Mouse (Mus musculus) cortical plate, adult 2 months (tissue): ENCODE results near the gene Mtcl1. TPM values are rescaled to one million over a fixed set of nuclear protein-coding genes. Genes with fewer than 3 reads are reported as not detected.

Source experiments
- H3K27ac ChIP-seq: fragments of 200-500 bp; 2 replicates; pipeline ENCODE4 v1.5.1; 2012; ENCODE audit warnings: low read length, control low read depth, inconsistent platforms; ENCODE audit not compliant: insufficient read depth
- H3K4me1 ChIP-seq: fragments of 200-500 bp; 2 replicates; pipeline ENCODE4 v1.6.1; 2011; ENCODE audit warnings: low read length; ENCODE audit not compliant: control insufficient read depth, insufficient read depth
- H3K4me3 ChIP-seq: fragments of 200-500 bp; 2 replicates; pipeline ENCODE4 v1.5.1; 2011; ENCODE audit warnings: mild to moderate bottlenecking, low read length, control low read depth; ENCODE audit not compliant: insufficient read depth
- CTCF ChIP-seq: fragments of 200-500 bp; IDR thresholded peaks from 2 replicates; pipeline ENCODE4 v1.5.1; 2011; ENCODE audit warnings: mild to moderate bottlenecking, control low read depth, low read length; ENCODE audit not compliant: insufficient read depth; ENCODE audit errors: extremely low read depth
- POLR2A ChIP-seq: fragments of 200-500 bp; IDR thresholded peaks from 2 replicates; pipeline ENCODE4 v1.6.1; 2011; ENCODE audit warnings: mild to moderate bottlenecking, low read length, control low read depth; ENCODE audit not compliant: insufficient read depth; ENCODE audit errors: extremely low read depth
- polyA plus RNA-seq: library from polyadenylated mRNA; depleted of rRNA; stranded (reverse); fragments of >200 nt; gene quantifications from 2 replicates; pipeline ENCODE4 v1.2.3, GENCODE M21; 2012

Mtcl1 gene
- polyA plus RNA-seq, 1 experiment, result 47.8 TPM

DNA sequence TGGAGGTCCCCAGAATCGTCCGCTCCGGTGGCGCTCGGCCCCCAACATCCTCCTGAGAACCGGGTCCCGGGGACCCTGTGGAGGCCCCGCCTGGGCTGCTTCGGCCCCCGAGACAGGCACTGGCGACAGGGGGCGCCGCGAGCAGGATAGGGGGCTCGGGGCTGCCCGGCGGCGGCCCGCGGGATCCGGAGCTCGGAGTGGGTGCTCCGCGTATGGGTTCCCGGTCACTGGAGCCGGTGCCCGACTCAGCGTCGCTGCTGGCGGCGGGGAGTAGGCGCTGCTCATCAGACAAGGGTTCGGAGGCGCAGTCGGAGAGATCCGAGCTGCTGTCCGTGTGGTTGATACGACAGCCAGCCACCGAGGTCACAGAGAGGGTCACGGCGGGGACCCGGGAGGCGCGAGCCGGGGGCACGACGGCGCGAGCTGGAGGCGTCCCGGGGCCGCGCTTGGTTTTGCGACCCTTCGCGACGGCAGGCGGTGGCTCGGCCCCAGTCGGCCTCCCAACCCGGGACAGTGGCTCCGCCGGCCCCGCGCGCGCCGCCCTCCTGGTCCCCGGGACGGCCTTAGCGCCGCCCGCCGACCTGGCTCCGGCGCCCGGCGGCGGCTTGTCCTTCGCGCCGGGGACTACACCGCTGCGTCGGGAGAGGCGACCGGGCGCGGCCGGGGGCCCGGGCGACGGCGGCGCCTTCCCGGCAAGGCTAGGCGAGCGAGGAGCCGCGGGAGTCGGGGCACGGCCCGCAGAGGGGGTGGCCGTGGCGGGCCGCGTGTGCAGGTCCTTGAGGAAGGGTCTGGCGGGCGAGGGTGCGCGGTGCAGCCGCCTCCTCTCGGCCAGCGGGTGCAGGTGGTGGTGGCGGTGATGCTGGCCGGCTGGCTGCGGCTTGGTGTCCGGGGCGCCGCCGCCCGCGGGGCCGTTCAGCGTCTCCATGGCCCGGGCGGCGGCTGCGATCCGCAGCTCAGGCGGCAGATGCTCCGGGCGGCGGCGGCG is 837 bp downstream of the Mtcl1 start:
- Histone ChIP-seq H3K27ac (peak overlapping the region; percentile 96), H3K4me3 (peak overlapping the region; percentile 48), H3K4me1 (no peaks in the 10 kb centered on the region; the same call in 1 of the 2 replicates)
- no peak for TF ChIP-seq POLR2A
- TF ChIP-seq CTCF, result no peak

DNA sequence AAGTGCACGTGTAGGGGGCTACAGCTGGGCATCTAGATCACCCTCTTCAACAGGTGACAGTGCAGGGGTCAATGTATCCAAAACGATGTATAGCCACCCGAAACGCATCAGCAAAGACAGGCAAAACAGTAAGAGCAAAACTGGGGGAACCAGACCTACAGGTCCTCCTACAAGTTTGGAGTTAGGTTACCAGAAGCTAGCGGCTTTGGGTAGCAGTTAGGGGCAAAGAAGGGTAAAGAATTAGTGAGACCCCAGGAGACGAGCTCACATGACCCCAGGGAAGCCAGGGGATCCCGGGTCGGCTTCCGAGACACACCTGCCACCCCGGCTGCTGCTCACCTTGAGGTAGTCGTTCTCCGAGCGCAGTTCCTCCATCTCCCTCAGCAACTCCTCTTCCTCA is 1.6 kb downstream of the Mtcl1 start:
- H3K27ac ChIP-seq, result peak overlapping the region; percentile 96
- H3K4me3 ChIP-seq, result peak overlapping the region; percentile 48
- TF ChIP-seq POLR2A, result no peak
- no peak for TF ChIP-seq CTCF
- no peaks in the 10 kb centered on the region; the same call in 1 of the 2 replicates for H3K4me1 ChIP-seq

- H3K4me1 ChIP-seq, result no peaks in the 10 kb centered on the region; the same call in 1 of the 2 replicates
- peak overlapping the region; percentile 58; the same call in 1 of the 2 replicates for H3K27ac ChIP-seq
- peak overlapping the region; percentile 48 for H3K4me3 ChIP-seq
- TF ChIP-seq CTCF (no peak), POLR2A (0 out of 2 replicates have a peak, but pooled peaks have one; percentile 9)
Observed at GRCm38 (mm10) chr17:66447007-66447312, 2.6 kb downstream of the Mtcl1 start.

GRCm38 (mm10) chr17:66446196-66447006 is 3.1 kb downstream of the Mtcl1 start:
- Histone ChIP-seq H3K27ac (peak overlapping the region; percentile 58; the same call in 1 of the 2 replicates), H3K4me1 (no peaks in the 10 kb centered on the region; the same call in 1 of the 2 replicates), H3K4me3 (peak overlapping the region; percentile 48)
- 0 out of 2 replicates have a peak, but pooled peaks have one; percentile 28 for TF ChIP-seq POLR2A
- no peak for TF ChIP-seq CTCF

GRCm38 (mm10) chr17:66444059-66444700 is 5.4 kb downstream of the Mtcl1 start:
- H3K4me3 ChIP-seq, result peak overlapping the region; percentile 12; the same call in 1 of the 2 replicates
- no peak for TF ChIP-seq CTCF
- TF ChIP-seq POLR2A, result no peak
- H3K27ac ChIP-seq, result peak overlapping the region; percentile 43; the same call in 1 of the 2 replicates
- H3K4me1 ChIP-seq, result no peaks in the 10 kb centered on the region

DNA sequence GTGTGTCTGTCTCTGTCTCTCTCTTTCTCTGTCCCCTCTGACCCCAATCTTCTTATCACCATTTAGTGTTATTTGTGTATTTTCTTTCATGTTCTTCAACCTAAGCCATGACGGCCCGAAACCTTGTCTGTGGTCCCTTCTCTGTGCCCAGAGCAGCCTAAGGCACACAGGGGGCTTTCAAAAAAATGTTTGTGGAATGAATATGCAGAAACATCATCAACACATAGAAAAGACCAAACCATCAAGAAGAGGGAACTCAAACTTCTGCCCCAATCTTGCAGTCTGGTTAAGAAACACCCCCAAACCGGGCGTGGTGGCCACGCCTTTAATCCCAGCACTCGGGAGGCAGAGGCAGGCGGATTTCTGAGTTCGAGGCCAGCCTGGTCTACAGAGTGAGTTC is 9.7 kb downstream of the Mtcl1 start:
- peaks cover 1% of the 10 kb centered on the region; the same call in 1 of the 2 replicates for H3K4me1 ChIP-seq
- no peak overlapping the region for H3K27ac ChIP-seq
- H3K4me3 ChIP-seq, result no peak overlapping the region

DNA sequence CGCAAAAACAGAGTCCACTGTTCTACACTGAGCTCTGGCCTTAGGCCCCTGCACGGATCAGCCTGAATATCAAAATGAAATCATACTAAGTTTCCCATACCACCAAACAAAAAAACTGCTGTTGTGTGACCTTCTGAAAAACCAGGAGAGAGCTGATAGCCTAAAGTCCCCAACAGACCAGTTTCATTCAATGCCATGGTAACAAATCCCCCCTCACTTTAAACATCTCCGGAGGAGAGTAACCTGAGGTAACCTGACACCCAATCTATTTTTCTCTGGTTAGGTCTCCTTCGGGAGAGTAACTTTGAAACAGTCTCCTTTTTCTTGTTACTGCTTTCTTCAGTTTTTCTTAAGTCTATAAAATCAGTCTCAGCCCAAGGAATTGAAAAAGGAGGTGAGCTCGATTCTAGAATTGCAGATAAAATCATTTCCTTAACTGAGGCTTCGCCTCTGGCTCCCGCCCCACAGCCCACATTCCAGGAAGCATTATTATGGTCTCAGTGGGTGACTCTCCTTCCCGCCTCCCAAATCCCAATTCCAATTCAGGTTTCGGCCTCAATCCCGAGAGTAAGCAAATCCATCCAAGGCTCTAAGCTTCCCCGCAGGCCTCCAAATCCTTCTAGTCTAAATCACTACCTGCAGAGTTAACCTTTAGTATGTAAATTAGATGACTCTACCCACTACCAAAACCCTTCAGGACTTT is 10.3 kb downstream of the Mtcl1 start:
- Histone ChIP-seq H3K27ac (0 out of 2 replicates have a peak overlapping the region, but pooled peaks have one; percentile 33), H3K4me1 (peaks cover 6% of the 10 kb centered on the region), H3K4me3 (no peak overlapping the region)
- TF ChIP-seq POLR2A, result no peak
- TF ChIP-seq CTCF, result no peak

More for the DNA sequence above, 9.7 kb downstream of the Mtcl1 start:
- no peak for TF ChIP-seq CTCF
- no peak for TF ChIP-seq POLR2A

- Histone ChIP-seq H3K4me1 (peaks cover 7% of the 10 kb centered on the region), H3K27ac (0 out of 2 replicates have a peak overlapping the region, but pooled peaks have one; percentile 2), H3K4me3 (peak overlapping the region; percentile 4; the same call in 1 of the 2 replicates)
- TF ChIP-seq CTCF (no peak), POLR2A (no peak)
Observed at GRCm38 (mm10) chr17:66438137-66438536, 11.4 kb downstream of the Mtcl1 start.
